Mouse (Mus musculus) cortical plate, adult 2 months (tissue): ENCODE results near the gene Disc1.

Source experiments
- CTCF ChIP-seq: fragments of 200-500 bp; IDR thresholded peaks from 2 replicates; pipeline ENCODE4 v1.5.1; 2011; ENCODE audit warnings: mild to moderate bottlenecking, control low read depth, low read length; ENCODE audit not compliant: insufficient read depth; ENCODE audit errors: extremely low read depth
- POLR2A ChIP-seq: fragments of 200-500 bp; IDR thresholded peaks from 2 replicates; pipeline ENCODE4 v1.6.1; 2011; ENCODE audit warnings: mild to moderate bottlenecking, low read length, control low read depth; ENCODE audit not compliant: insufficient read depth; ENCODE audit errors: extremely low read depth

DNA sequence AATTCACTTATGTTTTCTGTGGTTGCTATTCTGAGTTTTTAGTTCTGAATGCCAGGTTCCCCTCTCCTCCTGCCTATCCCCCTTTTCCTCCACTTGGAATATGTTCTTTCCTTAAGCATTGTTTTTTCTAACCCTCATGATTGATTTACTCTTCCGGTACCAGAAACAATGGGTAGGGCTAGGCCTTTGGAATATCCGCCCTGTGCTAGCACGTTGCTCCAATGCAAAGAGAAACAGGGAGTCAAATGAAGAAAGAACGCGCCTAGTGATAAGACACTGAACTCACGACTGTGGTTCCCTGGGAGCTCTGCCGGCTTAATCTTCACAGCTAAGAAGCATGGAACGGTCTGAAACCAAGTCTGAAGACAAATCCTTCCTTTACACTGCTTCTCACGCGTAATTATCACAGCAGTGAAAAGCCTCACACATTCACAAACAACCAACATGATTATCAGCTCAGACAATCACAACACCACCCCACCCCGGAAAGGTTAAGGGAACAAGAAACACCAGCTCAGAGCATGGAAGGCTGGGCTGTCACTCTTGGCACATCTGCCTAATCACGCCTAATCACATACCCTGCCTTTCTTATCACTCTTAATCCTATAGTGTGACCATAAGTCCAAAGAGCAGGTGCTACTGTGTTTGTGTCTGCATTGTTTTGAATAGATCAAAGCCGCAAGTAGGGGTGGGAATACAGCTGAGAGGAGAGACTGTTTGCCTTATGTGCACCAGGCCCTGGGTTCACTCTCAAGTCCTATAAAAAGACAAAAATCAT is 218.3 kb downstream of the Disc1 start:
- no peak for TF ChIP-seq CTCF
- no peak for TF ChIP-seq POLR2A
